Mouse (Mus musculus) stomach, embryonic 14.5 days (tissue): ENCODE data around the gene Sox5. TPM values are rescaled to one million over a fixed set of nuclear protein-coding genes. Genes with fewer than 3 reads are reported as not detected.

Experiments used
- ATAC-seq: fragments of 200-750 bp; cut with Nextera tagmentation; 2 replicates; pipeline ENCODE4 v1.8.0; 2017; ENCODE audit warnings: low read depth, moderate TSS enrichment; ENCODE audit not compliant: insufficient number of reproducible peaks, insufficient read depth, low FRiP score
- H3K27ac ChIP-seq: fragments of 300-500 bp; sonication (generic); 2 replicates; pipeline ENCODE4 v1.5.1; 2014; ENCODE audit warnings: mild to moderate bottlenecking, low read length, moderate library complexity, mixed read lengths
- H3K27me3 ChIP-seq: fragments of 300-500 bp; sonication (generic); 2 replicates; pipeline ENCODE4 v1.6.1; 2014; ENCODE audit warnings: low read length, control low read depth, mixed read lengths; ENCODE audit not compliant: control insufficient read depth, insufficient read depth
- H3K36me3 ChIP-seq: fragments of 300-500 bp; sonication (generic); 2 replicates; pipeline ENCODE4 v1.6.1; 2014; ENCODE audit warnings: mild to moderate bottlenecking, control low read depth, low read length, moderate library complexity, mixed read lengths; ENCODE audit not compliant: control insufficient read depth, insufficient read depth
- H3K4me1 ChIP-seq: fragments of 300-500 bp; sonication (generic); 2 replicates; pipeline ENCODE4 v1.6.1; 2014; ENCODE audit warnings: low read length, control low read depth, mixed read lengths; ENCODE audit not compliant: control insufficient read depth, insufficient read depth
- H3K4me2 ChIP-seq: fragments of 300-500 bp; sonication (generic); replicated peaks from 2 replicates; pipeline ENCODE4 v1.6.1; 2014; ENCODE audit warnings: low read depth, low read length, control low read depth
- H3K4me3 ChIP-seq: fragments of 300-500 bp; sonication (generic); 2 replicates; pipeline ENCODE4 v1.5.1; 2014; ENCODE audit warnings: low read depth, low read length, control low read depth
- H3K9ac ChIP-seq: fragments of 300-500 bp; sonication (generic); replicated peaks from 2 replicates; pipeline ENCODE4 v1.6.1; 2014; ENCODE audit warnings: low read depth, mild to moderate bottlenecking, control low read depth, low read length, moderate library complexity, mixed read lengths
- H3K9me3 ChIP-seq: fragments of 300-500 bp; sonication (generic); 2 replicates; pipeline ENCODE4 v1.6.1; 2016; ENCODE audit warnings: low read depth, low read length, control low read depth; ENCODE audit not compliant: control insufficient read depth
- WGBS: fragments of 180-500 bp; shearing (Covaris S2); extraction: QIAGEN DNeasy Blood & Tissue Kit; methylation state at CpG from one replicate; pipeline ENCODE4 v1.1.7; 2014; 5-methylcytosine and 5-hydroxymethylcytosine counted together
- polyA plus RNA-seq: library from polyadenylated mRNA; unstranded; fragments of >200 nt; fragmentation: Nextera tagmentation; extraction: Ambion mirVana; gene quantifications from 2 replicates; pipeline ENCODE4 v1.2.1, GENCODE M21; 2014

Gene Sox5
- polyA plus RNA-seq, 1 experiment from 2014 or later: 30.3 TPM

DNA sequence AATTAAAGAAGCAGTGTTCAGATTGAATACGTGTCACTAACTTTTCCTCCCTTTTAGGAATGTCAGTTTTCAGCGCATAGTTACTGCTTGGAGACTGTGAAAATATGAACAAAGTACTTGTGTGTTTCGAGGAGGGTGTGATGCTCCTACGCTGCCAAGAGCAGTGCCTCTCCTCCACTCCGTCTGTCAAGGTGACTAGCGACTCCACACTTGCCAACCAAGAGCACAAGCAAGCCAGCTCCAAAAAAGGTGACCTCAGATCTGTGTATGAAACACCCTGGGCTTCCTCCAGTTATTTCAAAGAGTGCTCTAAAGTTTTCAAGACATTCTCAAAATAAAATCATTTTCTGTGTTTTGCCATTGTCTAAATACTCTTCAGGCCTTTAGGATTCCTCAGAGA, 271.6 kb downstream of the Sox5 start:
- H3K4me3 ChIP-seq: no peak overlapping the region
- H3K27ac ChIP-seq: no peak overlapping the region
- H3K27me3 ChIP-seq: no peaks in the 10 kb centered on the region
- H3K36me3 ChIP-seq: no peaks in the 10 kb centered on the region
- no peaks in the 10 kb centered on the region for H3K9me3 ChIP-seq
- 82% methylated on average over 6 of the region's 6 CpGs for WGBS
- no peak for ATAC-seq
- no peaks in the 10 kb centered on the region for H3K4me1 ChIP-seq
- no peak overlapping the region for H3K4me2 ChIP-seq
- H3K9ac ChIP-seq: no peak overlapping the region

DNA sequence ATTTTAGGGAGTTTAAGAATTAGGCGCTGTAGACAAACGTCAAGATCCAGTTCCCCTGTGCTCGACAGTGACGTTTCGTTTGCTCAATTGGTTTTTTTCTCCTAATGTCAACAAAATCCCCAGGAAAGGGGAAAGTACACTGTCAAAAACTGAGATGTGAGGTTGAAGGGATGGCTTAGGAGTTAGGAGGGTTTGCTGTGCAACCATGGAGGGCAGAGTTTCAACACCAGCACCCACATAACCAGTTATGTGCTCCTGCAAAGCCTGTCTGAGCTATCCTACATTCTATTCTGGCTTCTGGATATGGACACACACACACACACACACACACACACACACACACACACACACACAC, 277.6 kb downstream of the Sox5 start:
- Histone ChIP-seq H3K27me3 (no peaks in the 10 kb centered on the region), H3K4me1 (0 out of 2 replicates have a peak, but pooled peaks cover 5% of the 10 kb centered on the region), H3K4me3 (no peak overlapping the region), H3K36me3 (no peaks in the 10 kb centered on the region), H3K9ac (no peak overlapping the region), H3K9me3 (no peaks in the 10 kb centered on the region), H3K27ac (no peak overlapping the region), H3K4me2 (no peak overlapping the region)
- 33% methylated on average over 5 of the region's 5 CpGs for WGBS
- 0 out of 2 replicates have a peak, but pooled peaks have one; percentile 63 for ATAC-seq

DNA sequence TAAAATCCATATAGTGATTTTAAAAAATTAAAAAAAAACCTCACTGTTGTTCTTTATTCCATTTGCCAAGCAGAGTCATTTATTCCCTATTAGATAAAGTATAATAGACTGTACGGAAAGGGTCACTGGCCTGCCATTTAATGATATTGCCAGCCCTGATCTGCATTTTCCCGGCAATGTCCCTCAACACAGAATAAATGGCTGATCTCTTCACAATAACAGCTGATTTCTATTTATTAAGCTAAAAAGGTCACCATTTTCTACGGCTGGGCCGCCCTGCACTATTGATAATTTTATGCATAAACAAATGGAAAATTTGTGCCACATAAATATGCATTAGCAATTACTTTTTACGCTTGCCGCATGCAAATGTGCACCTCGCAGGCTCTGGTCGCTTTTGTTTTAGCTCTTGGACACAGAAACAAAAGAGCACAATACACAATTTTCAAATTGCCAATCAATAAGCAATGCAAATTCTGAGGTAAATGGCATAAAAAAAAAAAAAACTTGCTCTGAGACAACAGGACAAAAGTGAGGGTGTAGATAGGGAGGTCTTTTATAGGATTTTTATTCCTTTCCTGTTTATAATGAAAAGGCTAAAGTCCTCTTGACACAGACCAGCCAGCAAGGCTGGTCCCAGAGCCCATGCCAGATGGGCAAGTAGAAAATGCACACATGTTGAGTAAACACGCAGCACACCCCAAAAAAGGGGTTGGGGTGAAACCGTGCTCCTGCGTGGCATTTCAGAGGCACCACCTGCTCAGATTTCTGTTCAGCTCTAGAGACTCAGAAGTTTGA, 278.2 kb downstream of the Sox5 start:
- no peaks in the 10 kb centered on the region for H3K36me3 ChIP-seq
- H3K4me3 ChIP-seq: no peak overlapping the region
- H3K9ac ChIP-seq: no peak overlapping the region
- H3K27me3 ChIP-seq: no peaks in the 10 kb centered on the region
- 78% methylated on average over 11 of the region's 11 CpGs for WGBS
- ATAC-seq: no peak
- no peak overlapping the region for H3K27ac ChIP-seq
- no peak overlapping the region for H3K4me2 ChIP-seq
- H3K9me3 ChIP-seq: no peaks in the 10 kb centered on the region
- 0 out of 2 replicates have a peak, but pooled peaks cover 5% of the 10 kb centered on the region for H3K4me1 ChIP-seq

DNA sequence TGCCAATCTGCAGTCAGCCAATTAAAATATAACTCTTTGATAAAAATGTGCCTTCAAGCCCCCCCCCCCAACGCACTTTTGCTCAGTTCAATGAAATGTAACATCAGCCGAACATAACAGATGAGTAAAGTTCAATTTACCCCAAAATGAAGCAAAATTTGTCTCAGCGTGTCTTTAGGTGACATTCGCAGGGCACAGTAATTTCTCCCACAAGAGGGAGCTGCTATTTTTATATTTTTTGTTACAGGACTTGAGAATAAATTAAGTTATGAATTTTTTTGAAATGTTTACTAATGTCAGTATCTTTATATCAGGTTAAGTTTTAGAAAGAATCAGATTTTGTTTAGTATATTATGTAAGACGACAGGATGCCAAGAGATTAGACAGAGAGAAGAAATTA, 280.3 kb downstream of the Sox5 start:
- WGBS: 83% methylated on average over 5 of the region's 5 CpGs
- Histone ChIP-seq H3K9ac (no peak overlapping the region), H3K27ac (no peak overlapping the region), H3K4me3 (no peak overlapping the region), H3K27me3 (no peaks in the 10 kb centered on the region), H3K4me1 (0 out of 2 replicates have a peak, but pooled peaks cover 5% of the 10 kb centered on the region), H3K36me3 (no peaks in the 10 kb centered on the region), H3K4me2 (no peak overlapping the region), H3K9me3 (no peaks in the 10 kb centered on the region)
- no peak for ATAC-seq

DNA sequence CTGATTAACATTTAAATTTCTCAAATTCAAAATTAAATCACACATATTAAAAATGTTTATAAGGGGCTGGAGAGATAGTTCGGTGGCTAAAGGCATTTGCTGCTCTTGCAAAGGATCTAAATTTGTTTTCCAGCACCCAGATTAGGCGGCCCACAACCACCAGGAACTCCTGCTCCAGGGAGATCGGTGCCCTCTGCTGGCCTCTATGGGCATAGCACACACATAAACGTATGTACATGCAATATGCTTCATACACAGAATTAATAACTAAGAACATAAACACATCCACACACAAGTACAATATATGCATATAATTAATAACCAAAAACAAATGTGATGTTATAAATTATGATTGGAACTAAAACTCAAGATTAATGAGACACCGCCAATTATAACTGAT, 283.6 kb downstream of the Sox5 start:
- no peaks in the 10 kb centered on the region for H3K9me3 ChIP-seq
- H3K27ac ChIP-seq: no peak overlapping the region
- H3K4me1 ChIP-seq: no peaks in the 10 kb centered on the region
- 98% methylated on average over 5 of the region's 5 CpGs for WGBS
- no peaks in the 10 kb centered on the region for H3K27me3 ChIP-seq
- no peak overlapping the region for H3K9ac ChIP-seq
- H3K36me3 ChIP-seq: no peaks in the 10 kb centered on the region
- H3K4me3 ChIP-seq: no peak overlapping the region
- H3K4me2 ChIP-seq: no peak overlapping the region
- no peak for ATAC-seq

DNA sequence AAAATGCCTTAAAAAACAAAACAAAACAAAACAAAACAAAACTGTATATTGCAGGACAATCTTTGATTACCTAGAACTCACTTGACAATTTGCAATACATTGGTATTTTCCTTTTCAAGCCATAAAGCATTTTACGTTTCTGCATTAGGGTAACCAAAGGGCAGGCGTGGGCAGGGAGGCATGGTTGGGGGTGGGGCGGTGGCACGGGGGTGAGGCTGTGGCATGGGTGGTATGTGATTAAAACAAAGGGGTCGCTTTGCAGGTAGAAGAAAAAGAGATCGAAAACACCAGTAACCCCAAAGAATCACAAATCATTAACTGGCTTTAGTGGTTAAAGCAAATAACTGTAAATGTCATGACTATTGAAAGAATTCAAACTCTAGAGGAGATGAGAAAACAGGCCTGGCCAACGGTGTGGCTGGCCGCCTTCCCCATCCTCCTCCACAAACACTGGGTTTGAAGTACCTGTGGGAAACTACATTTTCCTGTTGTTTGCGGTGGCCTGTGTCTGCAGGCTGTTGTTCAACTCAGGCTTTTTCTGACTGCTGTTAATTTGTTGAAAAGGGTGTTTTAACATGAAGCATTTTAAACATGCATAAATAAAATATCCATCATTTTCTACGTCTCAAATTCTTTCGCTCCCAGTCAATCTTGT, 289.9 kb downstream of the Sox5 start:
- Histone ChIP-seq H3K4me2 (no peak overlapping the region), H3K4me3 (no peak overlapping the region), H3K27ac (no peak overlapping the region), H3K9me3 (peaks cover 7% of the 10 kb centered on the region; the same call in 1 of the 2 replicates), H3K36me3 (no peaks in the 10 kb centered on the region), H3K27me3 (no peaks in the 10 kb centered on the region), H3K9ac (no peak overlapping the region), H3K4me1 (no peaks in the 10 kb centered on the region)
- no peak for ATAC-seq
- WGBS: 48% methylated on average over 11 of the region's 11 CpGs

DNA sequence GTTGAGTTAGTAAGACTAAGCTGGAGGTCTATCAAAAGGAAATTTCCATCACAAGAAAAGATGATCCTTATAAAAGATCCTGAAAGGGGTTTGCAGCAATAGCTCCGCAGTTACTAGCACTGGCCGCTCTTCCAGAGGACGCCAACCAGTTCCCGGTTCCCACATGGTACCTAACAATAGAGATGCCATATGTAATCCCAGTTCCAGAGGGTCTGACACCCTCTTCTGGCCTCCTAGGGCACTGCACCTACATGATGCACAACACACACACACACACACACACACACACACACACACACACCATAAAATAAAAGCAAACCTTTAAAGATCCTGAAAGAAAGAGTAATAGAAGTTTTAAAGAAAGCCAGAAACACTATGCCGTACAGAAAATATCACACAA, 290.9 kb downstream of the Sox5 start:
- peaks cover 7% of the 10 kb centered on the region; the same call in 1 of the 2 replicates for H3K9me3 ChIP-seq
- WGBS: 94% methylated on average over 5 of the region's 5 CpGs
- H3K27me3 ChIP-seq: no peaks in the 10 kb centered on the region
- no peak overlapping the region for H3K4me2 ChIP-seq
- H3K27ac ChIP-seq: no peak overlapping the region
- H3K4me1 ChIP-seq: no peaks in the 10 kb centered on the region
- no peak for ATAC-seq
- H3K36me3 ChIP-seq: no peaks in the 10 kb centered on the region
- H3K4me3 ChIP-seq: no peak overlapping the region
- H3K9ac ChIP-seq: no peak overlapping the region

DNA sequence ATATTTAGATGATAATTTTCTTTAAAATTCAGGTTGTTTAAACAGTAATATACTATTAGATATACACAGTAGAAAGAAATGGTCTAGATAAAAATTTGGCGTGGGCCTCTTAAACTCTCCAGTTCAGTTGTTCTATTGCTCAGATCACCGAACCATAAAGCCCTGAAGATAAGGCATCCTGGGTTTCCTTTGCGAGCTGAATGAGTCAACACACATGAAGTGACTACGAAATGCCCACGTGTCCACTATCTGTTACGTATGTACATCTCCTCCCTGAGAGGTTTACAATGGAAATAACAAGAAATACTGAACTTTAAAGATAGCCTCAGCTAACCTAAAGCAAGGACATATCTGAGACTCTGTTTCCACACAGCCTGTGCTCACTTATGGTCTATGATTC, 296.2 kb downstream of the Sox5 start:
- Histone ChIP-seq H3K4me3 (no peak overlapping the region), H3K4me1 (peaks cover 4% of the 10 kb centered on the region; the same call in 1 of the 2 replicates), H3K27ac (no peak overlapping the region), H3K36me3 (no peaks in the 10 kb centered on the region), H3K9ac (no peak overlapping the region), H3K9me3 (peaks cover 7% of the 10 kb centered on the region; the same call in 1 of the 2 replicates), H3K4me2 (no peak overlapping the region), H3K27me3 (no peaks in the 10 kb centered on the region)
- WGBS: 86% methylated on average over 6 of the region's 6 CpGs
- ATAC-seq: no peak
